Mouse (Mus musculus): ENCODE results near the gene Mapk11.

DNA sequence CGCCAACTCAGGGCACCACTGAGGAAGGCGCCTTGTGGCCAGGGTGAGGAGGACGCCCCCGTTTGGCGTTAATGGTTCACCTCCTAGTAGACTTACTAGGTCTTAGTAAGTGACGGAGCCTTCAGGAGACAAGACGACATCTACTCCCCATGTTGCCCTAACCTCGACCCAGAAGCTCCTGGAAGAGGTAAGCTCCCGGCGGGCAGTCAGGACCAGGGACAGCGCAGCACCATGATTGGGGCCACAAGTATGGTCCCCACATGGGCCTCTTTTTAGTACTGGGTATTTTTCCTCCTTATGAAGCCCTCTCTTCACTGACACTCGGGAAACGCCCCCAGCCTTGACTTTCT lies 588 bp upstream of the Mapk11 start:
- TF ChIP-seq CTCF (IDR thresholded peaks at IDR 0.05; ENCODE audit: low read depth) (no peak), EP300 (IDR thresholded peaks at IDR 0.05; ENCODE audit: low read depth) (no peak)
